Mouse (Mus musculus): ENCODE measurements at regions not wholly inside any gene's neighbourhood (a gene's known extent, or its start where the extent isn't known, plus 50 kb on each side); places are given as distances from the start of the nearest gene placed in this dataset.

- TF ChIP-seq POLR2A (IDR thresholded peaks at IDR 0.05; ENCODE audit: insufficient read depth, low read depth, low read length) (no peak), CTCF (IDR thresholded peaks at IDR 0.05; ENCODE audit: insufficient read depth, low read depth, low read length) (no peak)
Observed at GRCm38 (mm10) chr5:45065917-45066699, 266.6 kb upstream of the Ldb2 start.

Data from olfactory bulb, adult 2 months (tissue).